Comparison of ENCODE assay signal across 17 mouse cellular contexts in genomic region chr13:9027251-9027650, GRCm38 (mm10). TPM values are rescaled to one million over a fixed set of nuclear protein-coding genes. Genes with fewer than 3 reads are reported as not detected.
DNase-seq lines count a peak whose midpoint lies in the region; ATAC-seq lines count a peak whose summit lies in the region.
"Had no signal": no experiment of that assay in that cellular context is flagged by ENCODE, and none has a peak within 500 bp of the region (broad histone marks: within the 10 kb centered on the region; RNA-seq: fewer than 3 reads in every experiment).

No protein-coding gene starts in this region.

- H3K27ac ChIP-seq in heart, embryonic 11.5 days (ENCODE audit: low read depth, low read length) = peak overlapping the region; percentile 12; the same call in 1 of the 2 replicates
- H3K27ac ChIP-seq in liver, embryonic 16.5 days (ENCODE audit: low read length) = no peak overlapping the region
- H3K27ac ChIP-seq: hindbrain, embryonic 13.5 days; midbrain, embryonic 10.5 days had no signal

- ATAC-seq in heart, embryonic 11.5 days (replicated peaks; ENCODE audit: insufficient number of reproducible peaks, low FRiP score, low TSS enrichment) = 0 out of 2 replicates have a peak, but pooled peaks have one; percentile 31
- peak; percentile 28; the same call in 1 of the 2 replicates for ATAC-seq in liver, embryonic 16.5 days (ENCODE audit: low read depth)
- ATAC-seq: Patski had no signal

- WGBS in heart, embryonic 11.5 days (ENCODE audit: insufficient replicate concordance) = 39% methylated on average over 1 of the region's 1 CpGs
- WGBS in liver, embryonic 16.5 days (ENCODE audit: insufficient replicate concordance) = 16% methylated on average over 1 of the region's 1 CpGs

- no peaks in the 10 kb centered on the region for H3K4me1 ChIP-seq in heart, embryonic 11.5 days (ENCODE audit: control insufficient read depth, insufficient read depth, low read length)
- peaks cover 7% of the 10 kb centered on the region for H3K4me1 ChIP-seq in liver, embryonic 16.5 days (ENCODE audit: control insufficient read depth, low read depth, low read length)
- H3K4me1 ChIP-seq: hindbrain, embryonic 13.5 days; midbrain, embryonic 10.5 days had no signal

- H3K9me3 ChIP-seq in heart, embryonic 11.5 days (replicated peaks; ENCODE audit: control insufficient read depth, low read length) = no peaks in the 10 kb centered on the region
- no peaks in the 10 kb centered on the region for H3K9me3 ChIP-seq in liver, embryonic 16.5 days (replicated peaks; ENCODE audit: control insufficient read depth, low read length)
- H3K9me3 ChIP-seq: hindbrain, embryonic 13.5 days; midbrain, embryonic 10.5 days had no signal

- intact Hi-C loops in heart, postnatal 14 days (cut with DNase I) = no loop called here

- no peak overlapping the region for H3K4me2 ChIP-seq in heart, embryonic 11.5 days
- no peak overlapping the region for H3K4me2 ChIP-seq in liver, embryonic 16.5 days (ENCODE audit: low read depth, low read length)
- H3K4me2 ChIP-seq: hindbrain, embryonic 13.5 days; lung, embryonic 14.5 days had no signal

- H3K36me3 ChIP-seq in heart, embryonic 11.5 days (ENCODE audit: control insufficient read depth, insufficient read depth, low read length) = no peaks in the 10 kb centered on the region
- H3K36me3 ChIP-seq in liver, embryonic 16.5 days (ENCODE audit: control insufficient read depth, insufficient read depth) = no peaks in the 10 kb centered on the region
- H3K36me3 ChIP-seq: hindbrain, embryonic 13.5 days; midbrain, embryonic 10.5 days had no signal

- no peak overlapping the region for H3K9ac ChIP-seq in heart, embryonic 11.5 days (ENCODE audit: low read depth, low read length)
- H3K9ac ChIP-seq in liver, embryonic 16.5 days (ENCODE audit: low read depth, low read length) = no peak overlapping the region
- H3K9ac ChIP-seq: hindbrain, embryonic 13.5 days; lung, embryonic 14.5 days had no signal

- no peak overlapping the region for H3K4me3 ChIP-seq in heart, embryonic 11.5 days (ENCODE audit: low read depth, low read length)
- no peak overlapping the region for H3K4me3 ChIP-seq in liver, embryonic 16.5 days (ENCODE audit: low read depth, low read length)
- H3K4me3 ChIP-seq: hindbrain, embryonic 13.5 days; midbrain, embryonic 10.5 days had no signal

- no peaks in the 10 kb centered on the region for H3K27me3 ChIP-seq in heart, embryonic 11.5 days (ENCODE audit: control insufficient read depth, insufficient read depth, low read length)
- no peaks in the 10 kb centered on the region for H3K27me3 ChIP-seq in liver, embryonic 16.5 days (ENCODE audit: control insufficient read depth, insufficient read depth, low read depth, low read length)
- H3K27me3 ChIP-seq: hindbrain, embryonic 13.5 days; Patski had no signal

- no peak for DNase-seq in heart, postnatal 14 days
- DNase-seq in 3T3-L1 (ENCODE audit: low read depth, low spot score) = peak; percentile 56
- peak; percentile 62 for DNase-seq in MEL-GATA-1-ER (ENCODE audit: extremely low read depth, low read depth)
- DNase-seq in right cerebral cortex, adult 2 months (ENCODE audit: low spot score in 2 of 2) = no peak
- DNase-seq in kidney, postnatal 25 days = no peak
- DNase-seq in urinary bladder, adult 18-20 months (ENCODE audit: low spot score in 2 of 2) = no peak
- DNase-seq: cerebellum, adult 9-10 months; heart, adult 11 months; kidney, adult 2 months; lung, embryonic 14.5 days; right cerebral cortex, adult 18-20 months; thymus, postnatal 25 days had no signal

RNA-seq across cellular contexts. Expression of gene Gtpbp4, which starts 31.4 kb away (rescaled TPM):
- 57.5 and 59.3 TPM in 2 replicates for polyA plus RNA-seq in heart, embryonic 11.5 days (2014; fragmentation: Nextera tagmentation; extraction: Ambion mirVana)
- total RNA-seq in heart, postnatal 14 days (2021) = 10 to 100 TPM; 31.7 to 33.9 TPM
- 28.4 and 30.5 TPM in 2 replicates for polyA plus RNA-seq in liver, embryonic 16.5 days (2015; fragmentation: Nextera tagmentation; extraction: Ambion mirVana)

Comparison
In these comparisons a context has a peak if more than half of its experiments do, and no peak if none do; other contexts are left out.
1. DNase-seq: peak in 3T3-L1 (single experiment) and MEL-GATA-1-ER (single experiment); none in heart, postnatal 14 days (0 of 2), right cerebral cortex, adult 2 months (0 of 2), kidney, postnatal 25 days (0 of 2) and urinary bladder, adult 18-20 months (0 of 2).